Mouse (Mus musculus) stomach, postnatal 0 days (tissue): ENCODE results near the gene C1qtnf5.

Experiments
- CTCF ChIP-seq: IDR thresholded peaks from 2 replicates; pipeline ENCODE4 v1.5.1; 2016; ENCODE audit warnings: antibody characterized with exemption, low read depth, mild to moderate bottlenecking, moderate library complexity
- EP300 ChIP-seq: optimal IDR thresholded peaks from 2 replicates; pipeline ENCODE3; 2016; ENCODE audit warnings: antibody characterized with exemption

- no peak for TF ChIP-seq CTCF
- no peak for TF ChIP-seq EP300
These were observed 33.9 kb upstream of the C1qtnf5 start for GRCm38 (mm10) chr9:44073115-44073514.
